Mouse (Mus musculus) megakaryocyte, embryonic 14.5 days (primary cell): ENCODE results near the gene Disp3.

Source experiments
- FLI1 ChIP-seq: IDR thresholded peaks from 2 replicates; pipeline ENCODE4 v1.6.1; 2012; ENCODE audit warnings: low read length, inconsistent platforms, mixed read lengths
- GATA1 ChIP-seq: IDR thresholded peaks from 3 replicates; pipeline ENCODE4 v1.6.1; 2012; ENCODE audit warnings: mixed read lengths, low read length, inconsistent platforms, borderline replicate concordance

- TF ChIP-seq GATA1 (no peak), FLI1 (no peak)
Observed at GRCm38 (mm10) chr4:148286226-148287031, 1.3 kb downstream of the Disp3 start.
